Mouse (Mus musculus) erythroblast, embryonic 14.5 days (primary cell): Measurements from ENCODE around the gene Dyx1c1.

ENCODE experiments used
- GATA1 ChIP-seq: IDR thresholded peaks from 2 replicates; pipeline ENCODE4 v1.6.1; 2012; ENCODE audit warnings: low read length, inconsistent platforms, mixed read lengths
- TAL1 ChIP-seq: IDR thresholded peaks from 3 replicates; pipeline ENCODE4 v1.6.1; 2012; ENCODE audit warnings: low read length, inconsistent platforms, mixed read lengths

- no peak for TF ChIP-seq TAL1
- TF ChIP-seq GATA1, result no peak
Observed at GRCm38 (mm10) chr9:72983066-72983465, 24.5 kb downstream of the Dyx1c1 start.
